Mouse (Mus musculus): Measurements from ENCODE around the gene Apobec2. TPM values are rescaled to one million over a fixed set of nuclear protein-coding genes. Genes with fewer than 3 reads are reported as not detected.

The Apobec2 gene
- total and polyA plus RNA-seq, 3 experiments = 0.21 to 0.70 TPM; not detected in 1

DNA sequence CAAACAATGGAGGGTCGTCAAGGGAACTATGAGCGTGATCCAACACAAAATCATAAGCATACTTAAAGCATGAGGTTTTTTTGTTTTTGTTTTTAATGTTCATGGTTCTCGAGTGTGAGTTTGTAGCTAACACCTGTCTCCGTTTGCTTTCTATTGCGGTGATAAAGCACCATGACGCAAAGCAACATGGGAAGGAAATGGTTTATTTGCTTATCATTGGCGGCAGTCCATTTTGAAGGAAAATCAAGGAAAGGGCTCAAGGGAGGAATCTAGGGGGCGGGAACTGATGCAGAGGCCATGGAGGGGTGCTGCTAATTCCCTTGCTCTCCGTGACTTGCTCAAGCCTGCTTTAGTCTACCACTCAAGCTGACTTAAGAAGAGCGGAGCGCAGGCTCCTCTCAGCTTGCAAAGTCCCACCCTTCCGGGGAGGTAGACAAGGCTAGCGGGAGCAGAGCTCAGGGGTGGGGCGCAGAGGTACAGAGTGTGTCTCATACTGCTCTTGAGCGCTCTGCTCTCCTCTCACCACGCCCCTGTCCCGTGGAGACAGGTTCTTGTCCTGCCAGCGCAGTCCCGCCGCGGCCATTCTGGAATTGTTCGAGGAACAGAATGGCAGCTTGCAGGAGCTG is 34.2 kb upstream of the Apobec2 start:
- H3K27me3 ChIP-seq (replicated peaks) = peaks cover 27% of the 10 kb centered on the region
- H3K9ac ChIP-seq (ENCODE audit: insufficient read depth, low read depth) = no peak overlapping the region
- H3K27ac ChIP-seq (ENCODE audit: insufficient read depth, low read depth) = no peak overlapping the region

DNA sequence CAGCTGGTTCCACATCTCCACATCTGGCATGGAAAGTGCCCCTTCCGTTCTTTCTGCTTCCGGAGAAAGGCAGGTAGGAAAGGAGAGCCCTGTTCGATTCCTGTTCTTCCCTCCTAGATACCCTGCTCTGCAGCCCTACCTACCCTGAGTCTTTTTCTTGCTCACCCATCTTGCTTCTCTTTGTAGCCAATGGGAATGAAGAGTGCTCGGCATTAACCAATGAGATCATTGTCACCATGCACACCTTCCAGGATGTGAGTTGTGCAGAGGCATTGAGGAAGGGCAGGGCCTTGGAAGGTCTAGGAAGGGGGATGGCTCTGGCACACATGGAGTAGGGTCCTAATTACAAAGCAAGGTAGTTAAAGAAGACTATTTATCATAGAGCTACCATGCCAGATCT is 30.7 kb upstream of the Apobec2 start:
- no peak overlapping the region for H3K27ac ChIP-seq (ENCODE audit: insufficient read depth, low read depth)
- H3K9me3 ChIP-seq (replicated peaks; ENCODE audit: low read length) = no peaks in the 10 kb centered on the region
- H3K4me3 ChIP-seq (replicated peaks in 1 of 3; ENCODE audit: low read depth in 2 of 3, low read length in 2 of 3, poor library complexity in 1 of 3) = no peak overlapping the region
- peaks cover 14% of the 10 kb centered on the region for H3K27me3 ChIP-seq (replicated peaks)
- no peak for DNase-seq (ENCODE audit: extremely low read depth)
- H3K4me1 ChIP-seq (ENCODE audit: control insufficient read depth in 1 of 2, insufficient read depth in 2 of 2) = no peaks in the 10 kb centered on the region
- H3K4me2 ChIP-seq (ENCODE audit: insufficient read depth, low read depth, poor library complexity, severe bottlenecking) = no peak overlapping the region
- TF ChIP-seq ELF1 (IDR thresholded peaks at IDR 0.05; ENCODE audit: low read depth, low read length) (no peak), USF1 (IDR thresholded peaks at IDR 0.05; ENCODE audit: low read depth, low read length) (no peak), CTCF (conservative IDR thresholded peaks at IDR 0.05 in 1 of 2, IDR thresholded peaks at IDR 0.05 in 1 of 2; ENCODE audit: low read depth in 2 of 2, low read length in 2 of 2) (no peak), PAX5 (IDR thresholded peaks at IDR 0.05; ENCODE audit: low read length) (no peak), TCF12 (IDR thresholded peaks at IDR 0.05; ENCODE audit: low read depth, low read length) (no peak), MAX (IDR thresholded peaks at IDR 0.05; ENCODE audit: low read length) (no peak), RCOR1 (conservative IDR thresholded peaks at IDR 0.05; ENCODE audit: low read depth, low read length) (no peak), ETS1 (conservative IDR thresholded peaks at IDR 0.05; ENCODE audit: low read depth, low read length) (no peak), UBTF (IDR thresholded peaks at IDR 0.05; ENCODE audit: low read depth, low read length) (no peak), EP300 (IDR thresholded peaks at IDR 0.05; ENCODE audit: low read length) (no peak), ZMIZ1 (IDR thresholded peaks at IDR 0.05; ENCODE audit: low read depth, low read length) (no peak)
- no peaks in the 10 kb centered on the region for H3K79me2 ChIP-seq (replicated peaks; ENCODE audit: control insufficient read depth, extremely low read depth, insufficient read depth, poor library complexity, severe bottlenecking)
- dilution Hi-C loops (cut with MboI; ENCODE audit: extremely low pct_ligation_motif_present, extremely low pct_unique_long_range_greater_than_20kb, low sequenced_read_pairs) = no loop called here
- H3K36me3 ChIP-seq (replicated peaks in 1 of 2; ENCODE audit: control insufficient read depth in 1 of 2, insufficient read depth in 1 of 2, low read length in 1 of 2) = no peaks in the 10 kb centered on the region
- no peak overlapping the region for H3K9ac ChIP-seq (ENCODE audit: insufficient read depth, low read depth)
- in situ Hi-C loops (cut with MboI; ENCODE audit: low pct_ligation_motif_present, low pct_unique_long_range_greater_than_20kb, low sequenced_read_pairs) = loop anchor here (25.0 kb wide), 1 partner anchor 949 kb away; no protein-coding TSS in a partner anchor

More for the DNA sequence above, 34.2 kb upstream of the Apobec2 start:
- no peaks in the 10 kb centered on the region for H3K4me1 ChIP-seq (ENCODE audit: control insufficient read depth in 1 of 2, insufficient read depth in 2 of 2)
- no peak for DNase-seq (ENCODE audit: extremely low read depth)
- no peaks in the 10 kb centered on the region for H3K79me2 ChIP-seq (replicated peaks; ENCODE audit: control insufficient read depth, extremely low read depth, insufficient read depth, poor library complexity, severe bottlenecking)
- no peak for TF ChIP-seq CHD1 (IDR thresholded peaks at IDR 0.05; ENCODE audit: low read depth, low read length)
- TF ChIP-seq CHD2 (IDR thresholded peaks at IDR 0.05; ENCODE audit: low read length) = no peak
- TF ChIP-seq BHLHE40 (IDR thresholded peaks at IDR 0.05; ENCODE audit: low read depth, low read length) = no peak
- no peak for TF ChIP-seq UBTF (IDR thresholded peaks at IDR 0.05; ENCODE audit: low read depth, low read length)
- TF ChIP-seq MEF2A (IDR thresholded peaks at IDR 0.05; ENCODE audit: borderline replicate concordance, low read depth, low read length) = no peak
- in situ Hi-C loops (cut with MboI; ENCODE audit: low pct_ligation_motif_present, low pct_unique_long_range_greater_than_20kb, low sequenced_read_pairs) = loop anchor here (25.0 kb wide), 1 partner anchor 945 kb away; no protein-coding TSS in a partner anchor
- H3K36me3 ChIP-seq (replicated peaks in 1 of 2; ENCODE audit: control insufficient read depth in 1 of 2, insufficient read depth in 1 of 2, low read length in 1 of 2) = no peaks in the 10 kb centered on the region
- no peaks in the 10 kb centered on the region for H3K9me3 ChIP-seq (replicated peaks; ENCODE audit: low read length)
- dilution Hi-C loops (cut with MboI; ENCODE audit: extremely low pct_ligation_motif_present, extremely low pct_unique_long_range_greater_than_20kb, low sequenced_read_pairs) = no loop called here
- no peak overlapping the region for H3K4me3 ChIP-seq (replicated peaks in 1 of 3; ENCODE audit: low read depth in 2 of 3, low read length in 2 of 3, poor library complexity in 1 of 3)
- no peak overlapping the region for H3K4me2 ChIP-seq (ENCODE audit: insufficient read depth, low read depth, poor library complexity, severe bottlenecking)
